Mouse (Mus musculus) left cerebral cortex, postnatal 10 days (tissue): ENCODE measurements around the gene Aff4. TPM values are rescaled to one million over a fixed set of nuclear protein-coding genes. Genes with fewer than 3 reads are reported as not detected.

Experiments used
- microRNA-seq: library from miRNA; unstranded; fragments of <30 nt; microRNA quantifications from one replicate; pipeline ENCODE4 v1.2.0, GENCODE M21; 2022
- total RNA-seq, 2 experiments: library from RNA; stranded (reverse); gene quantifications; 2 replicates each; pipeline ENCODE4 v1.2.3; 2021

Aff4 gene
- total RNA-seq, 2 experiments from 2014 or later, result 172 to 173 TPM

Small RNAs within 50 kb of the gene (microRNA-seq; reads per million reads assigned to microRNA genes)
- not detected for gene Mir6920

Other genes starting within 250 kb of the Aff4 start
- gene Hspa4, start 50.4 kb upstream of the Aff4 start, total RNA-seq, result 100 to 1,000 TPM; 188 to 192 TPM
- 10 to 100 TPM in 1 of 2 experiments, 1 to 10 TPM in 1; 8.4 to 11.1 TPM for gene Zcchc10, start 26.2 kb upstream of the Aff4 start, total RNA-seq
- gene Leap2, start 72.3 kb downstream of the Aff4 start, total RNA-seq, result not detected
- gene Uqcrq, start 80.0 kb downstream of the Aff4 start, total RNA-seq, result 100 to 1,000 TPM; 560 to 578 TPM
- gene Gdf9, start 80.2 kb downstream of the Aff4 start, total RNA-seq, result 1 to 10 TPM in 1 of 2 experiments, under 1 TPM in 1; 0.58 to 1.5 TPM
- gene Gm10447, start 106.3 kb downstream of the Aff4 start, total RNA-seq, result not detected
- 1 to 10 TPM; 3.4 to 4.5 TPM for gene Shroom1, start 106.4 kb downstream of the Aff4 start, total RNA-seq
- gene Gm9837, start 119.6 kb downstream of the Aff4 start, total RNA-seq, result not detected
- 1 to 10 TPM; 1.1 to 2.1 TPM for gene Gm9945, start 129.3 kb downstream of the Aff4 start, total RNA-seq
- 10 to 100 TPM; 43.8 to 50.1 TPM for gene Sowaha, start 129.4 kb downstream of the Aff4 start, total RNA-seq
- gene Sept8, start 168.4 kb downstream of the Aff4 start, total RNA-seq, result 100 to 1,000 TPM; 111 to 124 TPM
- gene Kif3a, start 216.5 kb downstream of the Aff4 start, total RNA-seq, result 100 to 1,000 TPM; 164 to 169 TPM